Mouse (Mus musculus) cortical plate, adult 2 months (tissue): ENCODE data around the gene Zfyve27.

Source experiments
- CTCF ChIP-seq: fragments of 200-500 bp; IDR thresholded peaks from 2 replicates; pipeline ENCODE4 v1.5.1; 2011; ENCODE audit warnings: mild to moderate bottlenecking, control low read depth, low read length; ENCODE audit not compliant: insufficient read depth; ENCODE audit errors: extremely low read depth
- POLR2A ChIP-seq: fragments of 200-500 bp; IDR thresholded peaks from 2 replicates; pipeline ENCODE4 v1.6.1; 2011; ENCODE audit warnings: mild to moderate bottlenecking, low read length, control low read depth; ENCODE audit not compliant: insufficient read depth; ENCODE audit errors: extremely low read depth

DNA sequence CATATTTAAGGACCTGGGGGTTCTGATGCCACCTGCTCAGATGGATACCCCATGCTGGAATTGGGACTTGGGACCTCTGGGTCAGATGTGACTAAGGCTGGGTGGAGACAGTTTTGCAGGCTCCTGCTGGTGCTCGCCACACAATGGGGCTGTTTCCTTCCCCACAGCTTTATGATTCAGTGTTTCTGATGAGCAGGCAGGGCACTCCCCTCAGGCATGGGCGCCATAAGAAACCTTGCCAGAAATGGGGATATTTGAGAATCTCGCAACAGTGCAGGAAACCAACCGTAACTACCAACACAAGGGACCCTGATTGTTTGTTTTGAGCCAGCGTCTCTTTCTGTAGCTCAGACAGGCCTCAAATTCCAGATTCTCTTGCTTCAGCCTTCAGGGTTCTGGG lies 32.6 kb upstream of the Zfyve27 start:
- no peak for TF ChIP-seq POLR2A
- no peak for TF ChIP-seq CTCF
